Mouse (Mus musculus) limb, embryonic 11.5 days (tissue): ENCODE measurements around the gene Arhgef10l. TPM values are rescaled to one million over a fixed set of nuclear protein-coding genes. Genes with fewer than 3 reads are reported as not detected.

ENCODE experiments used
- ATAC-seq: fragments of 200-750 bp; cut with Nextera tagmentation; 2 replicates; pipeline ENCODE4 v1.8.0; 2017; ENCODE audit warnings: low read depth; ENCODE audit not compliant: insufficient number of reproducible peaks, low FRiP score, low TSS enrichment
- DNase-seq: peaks from one replicate; pipeline ENCODE4 v3.0.0-alpha.2; 2015; ENCODE audit warnings: low spot score
- H3K27ac ChIP-seq: fragments of 300-500 bp; sonication (generic); replicated peaks from 2 replicates; pipeline ENCODE4 v1.5.1; 2014; ENCODE audit warnings: low read depth, mild to moderate bottlenecking, low read length
- H3K27me3 ChIP-seq: fragments of 300-500 bp; sonication (generic); 2 replicates; pipeline ENCODE4 v1.6.1; 2014; ENCODE audit warnings: mild to moderate bottlenecking, low read length, mixed read lengths; ENCODE audit not compliant: control insufficient read depth, insufficient read depth
- H3K36me3 ChIP-seq: fragments of 300-500 bp; sonication (generic); 2 replicates; pipeline ENCODE4 v1.6.1; 2014; ENCODE audit warnings: mild to moderate bottlenecking, low read length, moderate library complexity, mixed read lengths; ENCODE audit not compliant: control insufficient read depth, insufficient read depth
- H3K4me1 ChIP-seq: fragments of 300-500 bp; sonication (generic); 2 replicates; pipeline ENCODE4 v1.6.1; 2014; ENCODE audit warnings: low read length, mixed read lengths; ENCODE audit not compliant: control insufficient read depth, insufficient read depth
- H3K4me2 ChIP-seq: fragments of 300-500 bp; sonication (generic); 2 replicates; pipeline ENCODE4 v1.6.1; 2014; ENCODE audit warnings: low read depth, mild to moderate bottlenecking, moderate library complexity; ENCODE audit not compliant: severe bottlenecking
- H3K4me3 ChIP-seq: fragments of 300-500 bp; sonication (generic); 2 replicates; pipeline ENCODE4 v1.5.1; 2014; ENCODE audit warnings: low read depth, low read length
- H3K9ac ChIP-seq: fragments of 300-500 bp; sonication (generic); 2 replicates; pipeline ENCODE4 v1.6.1; 2014; ENCODE audit warnings: mild to moderate bottlenecking, low read length
- H3K9me3 ChIP-seq: fragments of 300-500 bp; sonication (generic); 2 replicates; pipeline ENCODE4 v1.6.1; 2016; ENCODE audit warnings: low read length; ENCODE audit not compliant: control insufficient read depth
- WGBS: fragments of 180-500 bp; shearing (Covaris S2); extraction: QIAGEN DNeasy Blood & Tissue Kit; methylation state at CpG from one replicate; pipeline ENCODE4 v1.1.7; 2014; 5-methylcytosine and 5-hydroxymethylcytosine counted together
- polyA plus RNA-seq: library from polyadenylated mRNA; unstranded; fragments of >200 nt; fragmentation: Nextera tagmentation; extraction: Ambion mirVana; gene quantifications from 2 replicates; pipeline ENCODE4 v1.2.1, GENCODE M21; 2014

Gene Arhgef10l
- polyA plus RNA-seq, 1 experiment from 2014 or later = 11.8 TPM

GRCm38 (mm10) chr4:140606779-140607178 lies 59.0 kb downstream of the Arhgef10l start:
- Histone ChIP-seq H3K27ac (no peak overlapping the region), H3K36me3 (0 out of 2 replicates have a peak, but pooled peaks cover 6% of the 10 kb centered on the region), H3K9ac (no peak overlapping the region), H3K4me1 (peaks cover 8% of the 10 kb centered on the region), H3K27me3 (no peaks in the 10 kb centered on the region), H3K4me2 (no peak overlapping the region), H3K4me3 (no peak overlapping the region), H3K9me3 (no peaks in the 10 kb centered on the region)
- WGBS = 71% methylated on average over 7 of the region's 7 CpGs
- ATAC-seq (no peak), DNase-seq (no peak)

DNA sequence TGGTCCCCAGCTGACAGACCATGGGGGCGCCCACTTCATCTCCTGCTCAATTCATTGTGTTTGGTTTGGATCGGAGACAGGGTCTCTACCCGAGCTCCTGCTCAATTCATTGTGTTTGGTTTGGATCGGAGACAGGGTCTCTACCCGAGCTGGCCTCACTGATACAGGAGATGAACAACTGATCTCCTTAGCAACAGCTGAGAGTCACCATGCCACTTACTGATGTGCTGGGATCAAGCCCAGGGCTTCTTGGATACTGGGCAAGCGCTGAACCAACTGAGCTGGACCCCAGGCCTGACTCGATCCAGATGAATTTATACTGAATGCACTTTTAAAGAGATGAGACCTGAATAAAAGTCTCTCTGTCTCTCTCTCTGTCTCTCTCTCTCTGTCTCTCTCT lies 59.6 kb downstream of the Arhgef10l start:
- H3K4me3 ChIP-seq = no peak overlapping the region
- no peak overlapping the region for H3K4me2 ChIP-seq
- no peak for ATAC-seq
- H3K4me1 ChIP-seq = peaks cover 5% of the 10 kb centered on the region
- no peaks in the 10 kb centered on the region for H3K9me3 ChIP-seq
- H3K27ac ChIP-seq = no peak overlapping the region
- H3K27me3 ChIP-seq = no peaks in the 10 kb centered on the region
- H3K9ac ChIP-seq = no peak overlapping the region
- 86% methylated on average over 7 of the region's 7 CpGs for WGBS
- no peak for DNase-seq
- H3K36me3 ChIP-seq = 0 out of 2 replicates have a peak, but pooled peaks cover 6% of the 10 kb centered on the region

DNA sequence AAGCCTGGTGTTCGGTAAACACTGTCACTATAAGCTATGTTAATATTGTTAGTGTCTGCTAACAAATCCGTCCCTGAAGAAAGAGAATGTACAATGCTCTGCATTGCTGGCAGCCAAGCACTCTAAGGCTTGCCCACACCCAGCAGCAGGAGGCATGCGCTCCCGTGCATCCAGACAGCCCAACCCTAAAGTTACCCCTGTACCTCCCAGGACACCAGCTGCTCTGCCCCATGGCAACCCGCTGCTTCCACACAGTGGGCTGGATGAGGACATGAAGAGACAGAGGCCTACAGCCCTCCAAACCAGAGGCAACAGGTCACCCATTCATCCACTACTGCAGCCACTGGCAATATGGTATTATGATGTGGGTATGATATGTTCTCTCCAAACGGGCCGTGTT lies 60.0 kb downstream of the Arhgef10l start:
- ATAC-seq (no peak), DNase-seq (no peak)
- H3K27me3 ChIP-seq = no peaks in the 10 kb centered on the region
- H3K27ac ChIP-seq = no peak overlapping the region
- WGBS = 82% methylated on average over 7 of the region's 7 CpGs
- H3K9me3 ChIP-seq = no peaks in the 10 kb centered on the region
- 0 out of 2 replicates have a peak, but pooled peaks cover 6% of the 10 kb centered on the region for H3K36me3 ChIP-seq
- no peak overlapping the region for H3K9ac ChIP-seq
- H3K4me1 ChIP-seq = peaks cover under 1% of the 10 kb centered on the region
- H3K4me2 ChIP-seq = no peak overlapping the region
- no peak overlapping the region for H3K4me3 ChIP-seq

GRCm38 (mm10) chr4:140605247-140605646 lies 60.6 kb downstream of the Arhgef10l start:
- Histone ChIP-seq H3K4me2 (no peak overlapping the region), H3K9ac (no peak overlapping the region), H3K36me3 (0 out of 2 replicates have a peak, but pooled peaks cover 6% of the 10 kb centered on the region), H3K4me3 (no peak overlapping the region), H3K4me1 (no peaks in the 10 kb centered on the region), H3K27me3 (no peaks in the 10 kb centered on the region), H3K9me3 (no peaks in the 10 kb centered on the region), H3K27ac (no peak overlapping the region)
- DNase-seq = no peak
- WGBS = 93% methylated on average over 6 of the region's 6 CpGs
- no peak for ATAC-seq

DNA sequence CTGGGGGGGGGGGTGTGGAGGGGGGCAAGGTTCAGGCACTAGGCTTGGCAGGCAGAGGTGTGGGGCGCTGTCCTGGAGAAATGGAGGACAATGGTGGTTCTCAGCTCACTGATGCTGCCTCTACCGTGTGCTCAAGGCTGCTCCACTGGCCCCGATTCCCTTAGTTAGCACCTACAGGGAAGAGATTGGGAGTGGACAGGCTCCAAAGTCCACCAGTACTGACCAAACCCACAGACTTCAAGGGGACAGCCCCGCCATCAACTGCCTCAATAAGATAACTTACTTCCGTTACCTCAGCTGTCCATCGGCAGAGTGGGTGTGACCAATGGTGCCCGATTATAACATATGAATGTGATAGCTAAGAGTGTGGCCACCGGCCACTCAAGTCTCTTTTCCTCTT lies 61.3 kb downstream of the Arhgef10l start:
- Histone ChIP-seq H3K36me3 (0 out of 2 replicates have a peak, but pooled peaks cover 6% of the 10 kb centered on the region), H3K9ac (no peak overlapping the region), H3K9me3 (no peaks in the 10 kb centered on the region), H3K27ac (no peak overlapping the region), H3K4me3 (no peak overlapping the region), H3K27me3 (no peaks in the 10 kb centered on the region), H3K4me1 (no peaks in the 10 kb centered on the region), H3K4me2 (no peak overlapping the region)
- no peak for DNase-seq
- no peak for ATAC-seq
- 89% methylated on average over 8 of the region's 8 CpGs for WGBS

DNA sequence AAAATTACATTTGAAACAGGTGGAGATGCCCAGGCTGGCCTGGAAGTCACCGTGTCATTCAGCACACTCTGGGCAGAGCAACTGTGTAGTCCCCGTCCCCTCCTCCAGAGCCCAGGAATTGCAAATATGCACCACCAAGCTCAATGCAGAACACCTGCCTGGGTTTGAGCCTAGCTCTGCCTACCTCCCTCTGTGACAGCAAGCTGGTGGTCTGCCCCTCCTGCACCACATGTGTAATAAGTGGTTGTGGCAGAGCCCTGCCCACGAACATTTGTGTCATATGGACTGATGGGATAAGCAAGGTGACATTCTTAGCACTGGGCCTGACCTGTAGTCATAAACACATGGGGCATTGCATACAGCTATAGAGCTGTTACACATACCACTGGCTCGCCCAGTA lies 63.8 kb downstream of the Arhgef10l start:
- no peak overlapping the region for H3K27ac ChIP-seq
- WGBS = 66% methylated on average over 4 of the region's 4 CpGs
- H3K4me1 ChIP-seq = no peaks in the 10 kb centered on the region
- H3K36me3 ChIP-seq = no peaks in the 10 kb centered on the region; the same call in 1 of the 2 replicates
- no peaks in the 10 kb centered on the region for H3K27me3 ChIP-seq
- ATAC-seq = no peak
- no peak overlapping the region for H3K4me3 ChIP-seq
- no peak overlapping the region for H3K9ac ChIP-seq
- no peak for DNase-seq
- H3K9me3 ChIP-seq = 0 out of 2 replicates have a peak, but pooled peaks cover 3% of the 10 kb centered on the region
- no peak overlapping the region for H3K4me2 ChIP-seq

DNA sequence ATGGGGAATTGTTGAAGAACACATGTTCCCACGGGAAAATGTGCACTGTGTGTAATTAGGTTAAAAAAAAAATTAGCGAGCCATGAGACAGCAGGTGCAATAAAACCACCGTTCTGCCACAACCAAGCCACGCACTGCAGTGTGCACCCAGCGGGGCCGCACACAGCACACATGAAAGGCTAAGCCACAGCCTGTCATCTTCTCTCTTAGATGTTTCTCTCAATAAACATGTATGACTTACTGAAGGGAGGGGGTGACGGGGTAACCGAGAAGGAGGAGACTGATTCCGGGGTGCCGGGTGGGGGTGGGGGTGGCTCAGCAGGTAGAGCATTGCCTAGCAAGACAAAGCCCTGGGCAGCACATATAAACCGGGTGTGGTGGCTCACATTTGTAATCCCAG lies 64.7 kb downstream of the Arhgef10l start:
- no peak for ATAC-seq
- WGBS = 70% methylated on average over 11 of the region's 11 CpGs
- no peak overlapping the region for H3K9ac ChIP-seq
- no peaks in the 10 kb centered on the region for H3K27me3 ChIP-seq
- no peak overlapping the region for H3K4me3 ChIP-seq
- no peaks in the 10 kb centered on the region for H3K4me1 ChIP-seq
- H3K36me3 ChIP-seq = no peaks in the 10 kb centered on the region; the same call in 1 of the 2 replicates
- H3K4me2 ChIP-seq = no peak overlapping the region
- H3K27ac ChIP-seq = no peak overlapping the region
- no peak for DNase-seq
- H3K9me3 ChIP-seq = 0 out of 2 replicates have a peak, but pooled peaks cover 3% of the 10 kb centered on the region

- no peak for DNase-seq
- no peak for ATAC-seq
- no peaks in the 10 kb centered on the region; the same call in 1 of the 2 replicates for H3K36me3 ChIP-seq
- no peak overlapping the region for H3K9ac ChIP-seq
- H3K27ac ChIP-seq = no peak overlapping the region
- no peaks in the 10 kb centered on the region for H3K4me1 ChIP-seq
- no peak overlapping the region for H3K4me2 ChIP-seq
- 0 out of 2 replicates have a peak, but pooled peaks cover 3% of the 10 kb centered on the region for H3K9me3 ChIP-seq
- 67% methylated on average over 5 of the region's 5 CpGs for WGBS
- H3K4me3 ChIP-seq = no peak overlapping the region
- H3K27me3 ChIP-seq = no peaks in the 10 kb centered on the region
These were observed 67.0 kb downstream of the Arhgef10l start for GRCm38 (mm10) chr4:140598846-140599245.

DNA sequence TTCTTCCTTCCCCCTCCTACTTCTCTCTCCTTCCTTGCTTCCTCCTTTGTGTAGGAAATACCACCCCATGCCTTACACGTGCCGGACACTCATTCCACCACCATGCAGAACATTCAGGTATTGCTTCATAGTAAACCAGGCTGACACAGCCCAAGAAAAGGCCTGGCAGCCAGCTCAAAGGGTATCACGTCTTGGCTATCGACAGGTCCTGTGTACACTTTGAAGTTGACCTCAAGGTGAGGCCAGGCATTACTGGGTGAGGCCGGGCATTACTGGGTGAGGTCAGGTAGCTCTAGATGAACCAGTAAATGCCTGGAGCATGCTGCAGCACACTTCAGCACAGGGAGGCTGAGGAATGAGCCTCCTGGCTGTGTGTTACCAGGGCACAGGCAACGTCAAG lies 67.9 kb downstream of the Arhgef10l start:
- Histone ChIP-seq H3K4me1 (no peaks in the 10 kb centered on the region), H3K4me3 (no peak overlapping the region), H3K27ac (no peak overlapping the region), H3K4me2 (no peak overlapping the region), H3K27me3 (no peaks in the 10 kb centered on the region), H3K9me3 (0 out of 2 replicates have a peak, but pooled peaks cover 3% of the 10 kb centered on the region), H3K9ac (no peak overlapping the region), H3K36me3 (no peaks in the 10 kb centered on the region; the same call in 1 of the 2 replicates)
- DNase-seq (no peak), ATAC-seq (no peak)
- 93% methylated on average over 6 of the region's 6 CpGs for WGBS
